Mouse (Mus musculus): ENCODE data around the gene Itgb1. TPM values are rescaled to one million over a fixed set of nuclear protein-coding genes. Genes with fewer than 3 reads are reported as not detected.

The Itgb1 gene
- total RNA-seq, 1 experiment: 325 TPM

GRCm38 (mm10) chr8:128735692-128736091 lies 50.2 kb downstream of the Itgb1 start:
- Histone ChIP-seq H3K9ac (ENCODE audit: insufficient read depth, low read depth, low read length, poor library complexity, severe bottlenecking) (no peak overlapping the region), H3K27ac (ENCODE audit: insufficient read depth, low read depth, low read length, poor library complexity, severe bottlenecking) (no peak overlapping the region), H3K36me3 (ENCODE audit: control insufficient read depth, insufficient read depth, low read length, poor library complexity, severe bottlenecking) (no peaks in the 10 kb centered on the region; the same call in 1 of the 2 replicates), H3K9me3 (ENCODE audit: control insufficient read depth, insufficient read depth, low read depth, low read length) (no peaks in the 10 kb centered on the region), H3K4me3 (ENCODE audit: insufficient read depth in 1 of 2, low read depth in 1 of 2, low read length in 2 of 2, poor library complexity in 1 of 2, severe bottlenecking in 1 of 2) (no peak overlapping the region), H3K4me1 (ENCODE audit: control insufficient read depth in 2 of 2, insufficient read depth in 2 of 2, low read length in 2 of 2, poor library complexity in 1 of 2) (no peaks in the 10 kb centered on the region)
- in situ Hi-C loops (cut with MboI; ENCODE audit: low sequenced_read_pairs in 2 of 2, unreplicated experiment in 2 of 2): no loop called here
- DNase-seq (ENCODE audit: low read depth, low spot score): no peak
- TF ChIP-seq MAFK (IDR thresholded peaks at IDR 0.05; ENCODE audit: insufficient read depth, low read depth, low read length) (no peak), CHD2 (IDR thresholded peaks at IDR 0.05; ENCODE audit: low read depth, low read length) (no peak), ZC3H11A (IDR thresholded peaks at IDR 0.05; ENCODE audit: borderline replicate concordance, low read depth, low read length) (no peak), HCFC1 (IDR thresholded peaks at IDR 0.05; ENCODE audit: borderline replicate concordance, insufficient read depth, low read length) (no peak), ZNF384 (IDR thresholded peaks at IDR 0.05; ENCODE audit: low read depth, low read length) (no peak)

Other genes with a start within 250 kb of the Itgb1 start
- not detected in 2 replicates for gene Gm3952, start 113.0 kb downstream of the Itgb1 start, total RNA-seq (2012; rRNA removed)

All from ES-E14 (cell line).